Mouse (Mus musculus) E14TG2a.4 (cell line): ENCODE results near the gene Akr1c19.

Source experiments
- CTCF ChIP-seq: conservative IDR thresholded peaks from 2 replicates; pipeline ENCODE4 v1.5.1; 2014; ENCODE audit warnings: low read length
- NANOG ChIP-seq: IDR thresholded peaks from 2 replicates; pipeline ENCODE4 v1.6.1; 2014; ENCODE audit warnings: borderline replicate concordance, low read length, mixed read lengths
- POU5F1 ChIP-seq: IDR thresholded peaks from 2 replicates; pipeline ENCODE4 v1.6.1; 2014; ENCODE audit warnings: low read length, borderline replicate concordance

DNA sequence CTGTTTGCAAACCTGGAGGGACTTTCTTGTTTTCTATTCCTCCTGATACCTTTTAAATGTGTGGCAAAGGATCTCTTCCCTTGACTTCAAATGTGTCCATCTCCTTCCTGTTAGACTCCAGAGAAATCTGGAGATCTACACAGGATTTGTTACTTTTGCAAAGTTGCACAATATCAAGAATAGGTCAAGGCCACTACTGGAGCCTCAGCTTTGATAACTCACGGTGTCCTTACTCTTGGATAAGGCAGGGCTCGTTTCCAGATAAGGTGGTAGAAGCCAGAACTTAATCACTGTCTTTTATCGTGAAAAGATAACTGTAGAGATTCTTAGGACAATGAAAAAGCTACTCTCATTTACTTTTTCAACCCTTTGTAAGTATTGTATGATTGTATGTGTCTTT lies 36.0 kb upstream of the Akr1c19 start:
- TF ChIP-seq CTCF (no peak), NANOG (no peak), POU5F1 (no peak)
